Mouse (Mus musculus): ENCODE data around the gene Bcar3. TPM values are rescaled to one million over a fixed set of nuclear protein-coding genes. Genes with fewer than 3 reads are reported as not detected.

Bcar3 gene
- total and polyA plus RNA-seq, 2 experiments from 2014 or later = 7.3 to 11.4 TPM

DNA sequence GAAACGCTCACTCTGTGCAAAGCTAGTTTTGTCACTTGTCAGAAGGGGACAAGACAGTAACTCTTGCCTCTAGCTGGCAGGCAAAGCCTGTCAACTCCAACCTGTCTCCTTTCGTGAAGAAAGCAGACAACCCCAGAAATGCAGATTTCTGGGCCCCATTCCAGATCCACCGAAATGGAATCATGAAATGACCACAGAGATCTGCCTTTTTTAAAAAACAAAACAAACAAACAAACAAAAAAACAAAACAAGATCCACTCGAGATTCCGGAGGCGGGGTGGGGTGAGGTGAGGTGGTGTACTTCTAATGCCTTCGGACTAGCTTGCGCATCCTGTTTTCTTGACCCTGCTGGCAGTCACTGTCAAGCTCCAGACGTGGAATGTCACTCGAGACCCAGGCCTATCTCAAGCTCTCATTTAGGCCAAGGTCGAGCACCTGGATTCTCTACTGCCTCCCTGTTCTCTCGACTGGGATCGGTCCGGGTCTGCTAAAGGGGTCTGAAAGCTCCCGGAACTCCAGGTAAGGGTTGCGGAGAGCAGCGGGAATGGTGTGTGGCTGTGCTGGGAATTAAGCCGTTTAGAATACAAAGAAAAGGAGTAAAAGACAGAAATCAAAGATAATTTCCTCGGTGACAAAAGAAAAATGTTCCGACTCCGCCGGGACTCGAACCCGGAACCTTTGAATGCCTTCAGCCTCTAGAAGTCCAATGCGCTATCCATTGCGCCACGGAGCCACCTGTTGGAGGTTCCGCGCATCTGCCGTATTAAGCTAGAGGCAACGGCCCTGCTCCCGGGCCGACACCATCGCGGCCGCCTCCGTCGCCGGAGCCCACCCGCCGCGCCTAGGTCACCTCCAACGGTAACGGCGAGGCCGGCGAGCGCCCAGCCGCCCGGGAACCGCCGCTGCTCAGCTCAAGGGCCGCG is 1.4 kb upstream of the Bcar3 start:
- H3K4me3 ChIP-seq (ENCODE audit: low read depth, low read length) = peak overlapping the region; percentile 65
- TF ChIP-seq CTCF (IDR thresholded peaks at IDR 0.05; ENCODE audit: low read depth) = peak; percentile 55
- 6% methylated on average over 54 of the region's 54 CpGs for WGBS
- ATAC-seq (peak; percentile 40), DNase-seq (peak; percentile 93)
- H3K4me2 ChIP-seq (ENCODE audit: low read depth) = peak overlapping the region; percentile 76
- H3K27me3 ChIP-seq (ENCODE audit: insufficient read depth, low read length) = no peaks in the 10 kb centered on the region
- no peaks in the 10 kb centered on the region for H3K36me3 ChIP-seq (ENCODE audit: insufficient read depth)
- H3K9ac ChIP-seq = peak overlapping the region; percentile 97
- peak overlapping the region; percentile 99 for H3K27ac ChIP-seq (ENCODE audit: low read depth, low read length)
- H3K4me1 ChIP-seq (ENCODE audit: insufficient read depth) = peaks cover 23% of the 10 kb centered on the region
- no peaks in the 10 kb centered on the region for H3K9me3 ChIP-seq (ENCODE audit: low read length)

GRCm38 (mm10) chr3:122293223-122293953 is 548 bp upstream of the Bcar3 start:
- Histone ChIP-seq H3K4me3 (ENCODE audit: low read depth, low read length) (peak overlapping the region; percentile 65), H3K4me2 (ENCODE audit: low read depth) (peak overlapping the region; percentile 76), H3K4me1 (ENCODE audit: insufficient read depth) (peaks cover 23% of the 10 kb centered on the region), H3K9me3 (ENCODE audit: low read length) (no peaks in the 10 kb centered on the region), H3K36me3 (ENCODE audit: insufficient read depth) (no peaks in the 10 kb centered on the region), H3K27me3 (ENCODE audit: insufficient read depth, low read length) (no peaks in the 10 kb centered on the region), H3K9ac (peak overlapping the region; percentile 97), H3K27ac (ENCODE audit: low read depth, low read length) (peak overlapping the region; percentile 99)
- TF ChIP-seq CTCF (IDR thresholded peaks at IDR 0.05; ENCODE audit: low read depth) = no peak; the same call in 1 of the 2 replicates
- DNase-seq = no peak
- peak; percentile 69 for ATAC-seq
- 3% methylated on average over 82 of the region's 105 CpGs for WGBS

DNA sequence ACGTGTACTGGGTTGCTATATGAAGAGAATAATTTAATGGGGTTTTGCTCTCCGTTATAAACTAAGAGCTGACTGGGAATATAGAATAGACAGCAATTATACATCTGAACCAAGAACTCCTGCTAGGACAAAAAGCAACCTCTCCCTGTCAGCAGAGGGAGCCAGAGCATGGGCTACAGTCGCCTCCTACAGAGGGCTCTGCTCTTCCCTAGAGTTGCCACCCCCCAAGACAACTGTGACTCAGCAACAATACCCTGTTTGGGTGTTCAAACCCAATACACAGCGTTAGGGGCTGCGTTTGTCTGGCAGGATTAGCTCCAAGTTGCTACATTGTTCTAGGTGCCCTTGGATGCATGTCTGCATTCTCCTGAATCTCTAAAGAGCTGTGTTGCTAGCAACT is 1.6 kb downstream of the Bcar3 start:
- Histone ChIP-seq H3K36me3 (ENCODE audit: insufficient read depth) (no peaks in the 10 kb centered on the region), H3K4me3 (ENCODE audit: low read depth, low read length) (no peak overlapping the region), H3K27ac (ENCODE audit: low read depth, low read length) (peak overlapping the region; percentile 10; the same call in 1 of the 2 replicates), H3K4me2 (ENCODE audit: low read depth) (no peak overlapping the region), H3K27me3 (ENCODE audit: insufficient read depth, low read length) (no peaks in the 10 kb centered on the region), H3K4me1 (ENCODE audit: insufficient read depth) (peaks cover 23% of the 10 kb centered on the region), H3K9me3 (ENCODE audit: low read length) (no peaks in the 10 kb centered on the region), H3K9ac (no peak overlapping the region)
- ATAC-seq (no peak), DNase-seq (peak; percentile 74)
- TF ChIP-seq CTCF (IDR thresholded peaks at IDR 0.05; ENCODE audit: low read depth) = peak; percentile 84
- WGBS = 11% methylated on average over 5 of the region's 5 CpGs

DNA sequence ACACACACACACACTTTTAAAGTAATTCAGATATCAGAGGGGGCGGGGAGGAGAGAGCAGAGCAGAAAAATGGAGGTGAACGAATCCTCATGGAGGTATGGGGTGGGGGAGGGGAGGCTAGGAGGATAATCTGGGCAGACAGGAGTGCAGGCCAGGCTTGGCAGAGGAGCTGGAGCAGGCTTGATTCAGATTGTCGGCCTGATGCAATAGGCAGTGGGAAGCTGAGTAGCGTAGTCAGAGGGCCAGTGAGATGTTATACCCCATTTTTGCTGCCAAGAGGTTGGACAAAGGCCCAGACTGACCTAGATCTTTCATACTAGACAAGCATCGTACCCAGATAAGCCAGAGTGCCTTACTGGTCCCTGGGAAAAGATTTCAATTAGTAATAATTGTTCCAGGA is 3.0 kb downstream of the Bcar3 start:
- DNase-seq = no peak
- 33% methylated on average over 5 of the region's 5 CpGs for WGBS

GRCm38 (mm10) chr3:122300983-122301919 is 7.3 kb downstream of the Bcar3 start:
- peak; percentile 63 for DNase-seq
- Histone ChIP-seq H3K4me2 (ENCODE audit: low read depth) (no peak overlapping the region), H3K9me3 (ENCODE audit: low read length) (no peaks in the 10 kb centered on the region), H3K4me1 (ENCODE audit: insufficient read depth) (no peaks in the 10 kb centered on the region), H3K4me3 (ENCODE audit: low read depth, low read length) (no peak overlapping the region), H3K27me3 (ENCODE audit: insufficient read depth, low read length) (no peaks in the 10 kb centered on the region), H3K27ac (ENCODE audit: low read depth, low read length) (0 out of 2 replicates have a peak overlapping the region, but pooled peaks have one; percentile 41), H3K36me3 (ENCODE audit: insufficient read depth) (no peaks in the 10 kb centered on the region), H3K9ac (no peak overlapping the region)
- peak; percentile 87 for ATAC-seq
- TF ChIP-seq CTCF (IDR thresholded peaks at IDR 0.05; ENCODE audit: low read depth) = no peak
- 67% methylated on average over 9 of the region's 9 CpGs for WGBS

More for the DNA sequence above, 3.0 kb downstream of the Bcar3 start:
- no peak overlapping the region for H3K4me3 ChIP-seq (ENCODE audit: low read depth, low read length)
- no peak for ATAC-seq
- H3K4me2 ChIP-seq (ENCODE audit: low read depth) = no peak overlapping the region
- no peaks in the 10 kb centered on the region for H3K9me3 ChIP-seq (ENCODE audit: low read length)
- no peak for TF ChIP-seq CTCF (IDR thresholded peaks at IDR 0.05; ENCODE audit: low read depth)
- no peaks in the 10 kb centered on the region for H3K36me3 ChIP-seq (ENCODE audit: insufficient read depth)
- no peaks in the 10 kb centered on the region for H3K27me3 ChIP-seq (ENCODE audit: insufficient read depth, low read length)
- H3K4me1 ChIP-seq (ENCODE audit: insufficient read depth) = peaks cover 19% of the 10 kb centered on the region
- H3K27ac ChIP-seq (ENCODE audit: low read depth, low read length) = no peak overlapping the region
- H3K9ac ChIP-seq = no peak overlapping the region

DNA sequence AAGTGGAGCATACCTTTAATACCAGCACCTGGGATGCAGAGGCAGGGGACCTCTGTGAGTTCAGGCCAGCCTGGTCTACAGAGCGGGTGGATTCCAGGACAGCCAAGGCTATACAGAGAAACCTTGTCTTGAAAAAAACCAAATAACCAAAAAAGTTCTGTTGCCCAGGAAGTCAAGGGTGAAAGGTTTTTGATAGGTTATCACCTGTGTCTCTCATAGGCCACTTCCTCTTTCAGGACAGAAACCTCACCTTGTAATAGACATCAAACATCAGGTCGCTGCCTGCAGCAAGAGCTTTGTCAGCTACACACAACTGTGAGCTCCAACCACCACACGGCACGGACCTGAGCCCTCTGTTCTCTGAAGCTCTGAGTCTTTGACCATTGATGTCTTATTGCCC is 10.6 kb downstream of the Bcar3 start:
- Histone ChIP-seq H3K4me3 (ENCODE audit: low read depth, low read length) (no peak overlapping the region), H3K9ac (no peak overlapping the region), H3K27me3 (ENCODE audit: insufficient read depth, low read length) (no peaks in the 10 kb centered on the region), H3K4me1 (ENCODE audit: insufficient read depth) (no peaks in the 10 kb centered on the region), H3K9me3 (ENCODE audit: low read length) (no peaks in the 10 kb centered on the region), H3K27ac (ENCODE audit: low read depth, low read length) (no peak overlapping the region), H3K36me3 (ENCODE audit: insufficient read depth) (no peaks in the 10 kb centered on the region), H3K4me2 (ENCODE audit: low read depth) (no peak overlapping the region)
- DNase-seq (no peak), ATAC-seq (no peak)
- WGBS = 87% methylated on average over 4 of the region's 4 CpGs
- TF ChIP-seq CTCF (IDR thresholded peaks at IDR 0.05; ENCODE audit: low read depth) = no peak
